Mouse (Mus musculus) lung, postnatal 4 days (tissue): ENCODE results near the gene Ceacam14.

Experiments used
- DNase-seq, 2 experiments: peaks; one replicate each; pipeline ENCODE4 v3.0.0; 2021

The Ceacam14 gene

GRCm38 (mm10) chr7:17812333-17812732 lies at the start of gene Ceacam14:
Gene Ceacam14, plus strand, starts transcription at chr7:17812633.
- no peak for DNase-seq
